ENCODE assay signal across 8 mouse cellular contexts in the genomic region with DNA sequence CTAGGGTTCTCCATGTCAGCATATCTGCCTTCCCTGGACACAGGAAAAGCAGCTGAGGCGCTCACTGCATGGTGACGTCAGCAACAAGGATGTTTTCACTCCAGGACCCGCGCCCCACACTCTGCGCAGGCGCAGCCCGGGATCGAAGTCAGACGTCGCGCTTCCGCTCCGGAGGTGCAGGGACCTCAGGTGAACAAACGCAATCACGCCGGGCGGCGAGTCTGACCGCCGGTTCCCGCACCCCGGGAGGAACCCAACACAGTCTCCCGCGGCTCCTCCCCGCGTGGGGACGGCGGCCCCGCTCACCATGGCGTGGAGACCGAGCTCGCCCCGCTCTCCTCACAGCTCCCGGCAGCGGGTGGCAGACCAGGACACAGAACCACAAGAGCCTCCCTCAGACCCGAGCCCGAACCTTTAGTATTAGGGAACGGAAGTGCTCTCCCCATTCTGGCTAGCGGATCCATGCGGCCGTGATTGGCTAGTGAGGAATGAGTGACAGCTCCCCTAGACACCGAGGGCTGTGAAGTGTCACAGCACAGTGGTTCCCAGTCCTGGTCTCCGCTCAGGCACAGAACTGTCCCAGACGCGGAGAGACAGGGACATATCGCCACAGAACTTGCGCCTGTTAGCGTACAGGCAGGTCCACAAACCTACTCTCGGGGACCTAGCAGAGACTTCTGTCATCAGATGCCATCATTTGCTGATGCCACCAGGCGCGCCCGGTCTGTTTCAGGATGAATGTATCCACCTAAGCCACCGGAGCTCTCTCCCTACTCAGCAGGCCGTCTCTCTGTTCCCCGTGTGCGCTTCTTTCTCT. TPM values are rescaled to one million over a fixed set of nuclear protein-coding genes. Genes with fewer than 3 reads are reported as not detected.
DNase-seq lines count a peak whose midpoint lies in the region; ATAC-seq and TF ChIP-seq lines count a peak whose summit lies in the region.
"Not testable (repeated sequence)": the region's sequence is repeated elsewhere in the genome, so short reads cannot be mapped to it uniquely, and the experiment has no call there.

No protein-coding gene starts in this region.

- TF ChIP-seq CTCF in heart, postnatal 0 days (IDR thresholded peaks at IDR 0.05; ENCODE audit: low read depth), result not testable (repeated sequence)

- peak overlapping the region; percentile 67 for H3K9ac ChIP-seq in forebrain, embryonic 12.5 days
- H3K9ac ChIP-seq in heart, postnatal 0 days (replicated peaks; ENCODE audit: low read depth, low read length), result peak overlapping the region; percentile 61
- H3K9ac ChIP-seq in liver, embryonic 16.5 days (ENCODE audit: low read depth, low read length), result peak overlapping the region; percentile 63
- H3K9ac ChIP-seq in neural tube, embryonic 12.5 days, result peak overlapping the region; percentile 65

- under 1% methylated on average over 56 of the region's 56 CpGs for WGBS in forebrain, embryonic 12.5 days
- WGBS in heart, postnatal 0 days, result under 1% methylated on average over 55 of the region's 56 CpGs
- WGBS in liver, embryonic 16.5 days (ENCODE audit: insufficient replicate concordance), result under 1% methylated on average over 56 of the region's 56 CpGs
- WGBS in neural tube, embryonic 12.5 days, result under 1% methylated on average over 56 of the region's 56 CpGs

- not testable (repeated sequence) for TF ChIP-seq EP300 in heart, postnatal 0 days (IDR thresholded peaks at IDR 0.05; ENCODE audit: low read depth)

- H3K4me2 ChIP-seq in forebrain, embryonic 12.5 days, result peak overlapping the region; percentile 77
- H3K4me2 ChIP-seq in heart, postnatal 0 days (ENCODE audit: low read depth, low read length), result peak overlapping the region; percentile 72
- peak overlapping the region; percentile 82 for H3K4me2 ChIP-seq in liver, embryonic 16.5 days (ENCODE audit: low read depth, low read length)
- H3K4me2 ChIP-seq in neural tube, embryonic 12.5 days (replicated peaks), result peak overlapping the region; percentile 81

- H3K36me3 ChIP-seq in forebrain, embryonic 12.5 days (replicated peaks); liver, embryonic 16.5 days (ENCODE audit: control insufficient read depth, insufficient read depth); neural tube, embryonic 12.5 days: not testable (repeated sequence)
- H3K36me3 ChIP-seq in heart, postnatal 0 days (replicated peaks; ENCODE audit: control insufficient read depth, insufficient read depth, low read length), result peaks cover 13% of the 10 kb centered on the region; the same call in 1 of the 2 replicates

- not testable (repeated sequence) for H3K4me1 ChIP-seq in forebrain, embryonic 12.5 days; heart, postnatal 0 days (ENCODE audit: control insufficient read depth, insufficient read depth); liver, embryonic 16.5 days (ENCODE audit: control insufficient read depth, low read depth, low read length); neural tube, embryonic 12.5 days

- H3K4me3 ChIP-seq in forebrain, embryonic 12.5 days (replicated peaks), result peak overlapping the region; percentile 54
- peak overlapping the region; percentile 47 for H3K4me3 ChIP-seq in heart, postnatal 0 days (ENCODE audit: low read depth, low read length)
- peak overlapping the region; percentile 66 for H3K4me3 ChIP-seq in liver, embryonic 16.5 days (ENCODE audit: low read depth, low read length)
- peak overlapping the region; percentile 51 for H3K4me3 ChIP-seq in neural tube, embryonic 12.5 days

- H3K27ac ChIP-seq in forebrain, embryonic 12.5 days, result peak overlapping the region; percentile 93
- peak overlapping the region; percentile 97 for H3K27ac ChIP-seq in heart, postnatal 0 days (ENCODE audit: low read depth)
- H3K27ac ChIP-seq in liver, embryonic 16.5 days (ENCODE audit: low read length), result peak overlapping the region; percentile 89
- peak overlapping the region; percentile 76 for H3K27ac ChIP-seq in neural tube, embryonic 12.5 days

- not testable (repeated sequence) for H3K27me3 ChIP-seq in forebrain, embryonic 12.5 days; heart, postnatal 0 days (ENCODE audit: control insufficient read depth, insufficient read depth, low read length); liver, embryonic 16.5 days (ENCODE audit: control insufficient read depth, insufficient read depth, low read depth, low read length); neural tube, embryonic 12.5 days (replicated peaks)

- H3K9me3 ChIP-seq in forebrain, embryonic 12.5 days; heart, postnatal 0 days (replicated peaks; ENCODE audit: control insufficient read depth, low read length); liver, embryonic 16.5 days (replicated peaks; ENCODE audit: control insufficient read depth, low read length); neural tube, embryonic 12.5 days: not testable (repeated sequence)

- ATAC-seq in forebrain, embryonic 12.5 days (ENCODE audit: low FRiP score), result peak; percentile 97
- peak; percentile 98 for ATAC-seq in heart, postnatal 0 days (ENCODE audit: insufficient read depth, low read depth)
- peak; percentile 97 for ATAC-seq in liver, embryonic 16.5 days (ENCODE audit: low read depth)
- ATAC-seq in neural tube, embryonic 12.5 days (ENCODE audit: low FRiP score, low read depth), result peak; percentile 99

- DNase-seq in CD8-positive naive resting alpha-beta T cell, adult 2 months (ENCODE audit: low read depth in 2 of 2, low spot score in 2 of 2), result peak; percentile 77 to 79
- DNase-seq in c-Kit-positive CD71-positive TER-119-negative erythroid progenitor cells, embryonic 14.5 days (ENCODE audit: low read depth), result peak; percentile 65
- peak; percentile 81 for DNase-seq in heart, postnatal 0 days (ENCODE audit: low spot score)
- peak; percentile 91 to 95 for DNase-seq in kidney, postnatal 4 days
- peak; percentile 81 for DNase-seq in telencephalon, adult 2 months (ENCODE audit: low read depth, low spot score)

RNA-seq across cellular contexts. Expression of gene Zfp119b, which starts 4.2 kb away (rescaled TPM):
- 4.8 and 5.6 TPM in 2 replicates for polyA plus RNA-seq in forebrain, embryonic 12.5 days (2016; fragmentation: Nextera tagmentation; extraction: Ambion mirVana)
- total RNA-seq in heart, postnatal 0 days (2014; rRNA removed; ENCODE audit: low replicate concordance), result 2.9 and 3.8 TPM in 2 replicates
- 5.6 and 6.8 TPM in 2 replicates for polyA plus RNA-seq in heart, postnatal 0 days (2015; fragmentation: Nextera tagmentation; extraction: Ambion mirVana)
- polyA plus RNA-seq in liver, embryonic 16.5 days (2015; fragmentation: Nextera tagmentation; extraction: Ambion mirVana), result 2.5 and 2.8 TPM in 2 replicates
- polyA plus RNA-seq in neural tube, embryonic 12.5 days (2016; fragmentation: Nextera tagmentation; extraction: Ambion mirVana), result 6.0 and 6.1 TPM in 2 replicates

RNA-seq across cellular contexts. Expression of gene Ebi3, which starts 7.4 kb away (rescaled TPM):
- 2.3 TPM in 2 replicates for polyA plus RNA-seq in forebrain, embryonic 12.5 days (2016; fragmentation: Nextera tagmentation; extraction: Ambion mirVana)
- total RNA-seq in heart, postnatal 0 days (2014; rRNA removed; ENCODE audit: low replicate concordance), result not detected in 2 replicates
- polyA plus RNA-seq in heart, postnatal 0 days (2015; fragmentation: Nextera tagmentation; extraction: Ambion mirVana), result 0.37 and 1.1 TPM in 2 replicates
- polyA plus RNA-seq in liver, embryonic 16.5 days (2015; fragmentation: Nextera tagmentation; extraction: Ambion mirVana), result 7.6 and 9.8 TPM in 2 replicates
- polyA plus RNA-seq in neural tube, embryonic 12.5 days (2016; fragmentation: Nextera tagmentation; extraction: Ambion mirVana), result 2.3 and 2.8 TPM in 2 replicates

RNA-seq across cellular contexts. Expression of gene Yju2, which starts 13.8 kb away (rescaled TPM):
- polyA plus RNA-seq in forebrain, embryonic 12.5 days (2016; fragmentation: Nextera tagmentation; extraction: Ambion mirVana), result 28.0 and 29.1 TPM in 2 replicates
- total RNA-seq in heart, postnatal 0 days (2014; rRNA removed; ENCODE audit: low replicate concordance), result 5.9 and 6.4 TPM in 2 replicates
- 12.3 and 12.8 TPM in 2 replicates for polyA plus RNA-seq in heart, postnatal 0 days (2015; fragmentation: Nextera tagmentation; extraction: Ambion mirVana)
- polyA plus RNA-seq in liver, embryonic 16.5 days (2015; fragmentation: Nextera tagmentation; extraction: Ambion mirVana), result 7.2 and 7.5 TPM in 2 replicates
- 24.2 and 27.1 TPM in 2 replicates for polyA plus RNA-seq in neural tube, embryonic 12.5 days (2016; fragmentation: Nextera tagmentation; extraction: Ambion mirVana)

RNA-seq across cellular contexts. Expression of gene Shd, which starts 25.2 kb away (rescaled TPM):
- polyA plus RNA-seq in forebrain, embryonic 12.5 days (2016; fragmentation: Nextera tagmentation; extraction: Ambion mirVana), result 81.1 and 94.0 TPM in 2 replicates
- total RNA-seq in heart, postnatal 0 days (2014; rRNA removed; ENCODE audit: low replicate concordance), result 7.5 and 11.7 TPM in 2 replicates
- 5.0 and 5.7 TPM in 2 replicates for polyA plus RNA-seq in heart, postnatal 0 days (2015; fragmentation: Nextera tagmentation; extraction: Ambion mirVana)
- polyA plus RNA-seq in liver, embryonic 16.5 days (2015; fragmentation: Nextera tagmentation; extraction: Ambion mirVana), result 0.09 and 0.18 TPM in 2 replicates
- 136 and 143 TPM in 2 replicates for polyA plus RNA-seq in neural tube, embryonic 12.5 days (2016; fragmentation: Nextera tagmentation; extraction: Ambion mirVana)

RNA-seq across cellular contexts. Expression of gene Fsd1, which starts 41.2 kb away (rescaled TPM):
- 79.7 and 82.4 TPM in 2 replicates for polyA plus RNA-seq in forebrain, embryonic 12.5 days (2016; fragmentation: Nextera tagmentation; extraction: Ambion mirVana)
- not detected in 2 replicates for total RNA-seq in heart, postnatal 0 days (2014; rRNA removed; ENCODE audit: low replicate concordance)
- polyA plus RNA-seq in heart, postnatal 0 days (2015; fragmentation: Nextera tagmentation; extraction: Ambion mirVana), result 0.26 and 0.51 TPM in 2 replicates
- 0.22 and 0.26 TPM in 2 replicates for polyA plus RNA-seq in liver, embryonic 16.5 days (2015; fragmentation: Nextera tagmentation; extraction: Ambion mirVana)
- 114 and 123 TPM in 2 replicates for polyA plus RNA-seq in neural tube, embryonic 12.5 days (2016; fragmentation: Nextera tagmentation; extraction: Ambion mirVana)

Comparison
In these comparisons a context has a peak if more than half of its experiments do, and no peak if none do; other contexts are left out.
1. Peak in every context shown above with its lines: DNase-seq, ATAC-seq, H3K4me3 ChIP-seq and H3K27ac ChIP-seq.